Mouse (Mus musculus): ENCODE measurements around the gene Rnf13.

Rnf13 gene

DNA sequence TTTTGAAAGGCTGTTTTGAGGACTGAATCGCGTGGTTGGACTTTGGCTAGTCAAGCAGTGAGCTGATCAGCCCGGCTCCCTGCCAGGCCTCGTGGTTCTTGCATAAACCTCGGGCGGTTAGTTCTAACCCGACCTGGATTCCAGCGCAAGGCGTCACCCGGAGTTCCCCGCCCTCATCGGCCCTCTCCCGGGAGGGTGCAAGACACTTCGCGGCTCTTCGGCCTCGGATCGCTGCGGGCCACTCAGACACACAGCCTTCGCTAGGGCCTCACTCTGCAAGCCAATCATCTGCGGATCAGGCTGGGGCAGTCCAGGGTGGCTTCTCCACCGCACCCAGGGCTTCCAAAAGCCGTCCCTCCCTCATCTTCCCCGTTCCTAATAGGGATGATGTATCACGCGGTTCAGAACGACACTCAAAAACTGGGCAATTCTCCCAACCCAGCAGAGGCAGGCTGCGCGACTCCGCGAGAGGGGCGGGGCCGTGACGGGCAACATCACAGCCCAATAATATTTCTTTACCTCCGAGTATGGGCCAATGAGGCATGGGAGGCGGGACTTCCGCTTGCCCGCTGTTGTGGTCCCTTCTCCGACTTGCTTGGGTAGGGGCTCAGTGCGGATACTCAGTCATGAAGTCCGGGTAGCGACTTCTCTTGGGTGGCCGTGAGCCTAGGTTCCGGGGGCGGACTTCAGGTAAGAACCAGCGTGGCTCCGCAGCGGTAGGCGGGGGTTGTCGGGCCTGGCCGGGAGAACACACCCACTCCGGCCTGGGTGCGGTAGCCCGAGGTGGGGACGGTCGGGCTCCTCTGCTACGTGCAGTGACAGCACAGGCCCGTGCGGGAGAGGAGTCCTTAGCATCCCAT, at the start of gene Rnf13:
TSS of gene Rnf13 (plus strand) at position 552 of the 860 bp plus-strand sequence.
- TF ChIP-seq GATA4 (IDR thresholded peaks at IDR 0.05; ENCODE audit: insufficient replicate concordance, low read length) = no peak; the same call in 1 of the 2 replicates

DNA sequence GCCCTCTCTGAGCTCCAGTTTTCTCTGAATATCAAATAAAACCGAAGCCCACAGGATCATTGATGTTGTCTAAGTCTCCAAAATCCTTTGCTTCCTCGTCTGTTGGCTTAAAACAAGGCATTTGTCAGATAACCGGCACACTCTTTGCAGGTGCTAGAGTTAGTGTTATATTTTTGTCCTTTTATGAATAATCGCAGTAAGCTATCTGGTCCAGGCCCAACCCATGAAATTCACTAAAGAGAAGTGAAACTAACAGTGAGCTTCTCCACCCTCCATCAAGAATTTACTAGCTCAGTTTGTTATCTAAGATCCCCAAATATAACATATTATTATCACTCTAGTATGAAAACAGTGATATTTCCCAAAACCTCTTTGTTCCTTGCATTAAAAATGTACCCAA, 44.1 kb upstream of the Rnf13 start:
- TF ChIP-seq GATA4 (IDR thresholded peaks at IDR 0.05; ENCODE audit: insufficient replicate concordance, low read length) = no peak

DNA sequence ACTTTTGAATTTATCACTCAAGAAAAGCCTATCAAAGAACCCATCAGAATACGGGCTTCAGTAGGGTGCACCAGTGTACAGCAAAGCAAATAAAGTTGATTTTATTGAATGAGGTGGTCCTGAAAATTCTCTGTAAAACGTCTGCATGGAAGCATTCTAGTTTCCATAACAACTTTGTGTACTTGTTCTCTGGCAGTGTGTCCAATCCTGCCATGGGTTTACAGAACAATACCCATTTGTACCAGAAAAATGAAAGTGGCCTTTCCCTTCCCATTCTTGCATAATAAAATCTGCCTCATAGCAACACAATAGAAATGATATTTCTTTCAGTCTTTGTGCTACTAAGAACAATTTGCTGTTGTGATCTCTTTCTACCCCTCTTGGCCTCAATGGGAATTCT, 43.1 kb upstream of the Rnf13 start, which contains the start of gene Ankub1:
TSS of gene Ankub1 (minus strand) at position 81 of the 400 bp plus-strand sequence.
- no peak for TF ChIP-seq GATA4 (IDR thresholded peaks at IDR 0.05; ENCODE audit: insufficient replicate concordance, low read length)

DNA sequence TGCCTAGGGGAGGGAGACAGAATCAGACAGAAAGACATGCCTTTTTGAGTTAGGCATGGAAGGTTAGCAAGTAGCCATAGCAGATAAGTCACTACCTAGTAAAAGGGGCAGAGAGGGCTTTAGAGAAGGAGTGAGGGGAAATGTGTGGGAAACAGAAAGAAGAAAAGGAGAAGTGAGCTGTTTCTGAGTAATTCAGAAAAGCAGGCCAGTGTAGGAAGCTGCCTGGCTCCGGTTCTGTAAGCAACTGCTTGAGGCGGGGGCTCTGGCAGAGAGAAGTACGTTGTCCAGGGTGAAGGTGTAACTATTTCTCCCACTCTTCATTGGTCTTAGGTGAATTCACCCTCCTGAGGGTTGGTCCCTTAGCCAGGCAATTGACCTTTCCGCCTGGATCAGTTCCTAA, 39.6 kb upstream of the Rnf13 start:
- no peak for TF ChIP-seq GATA4 (IDR thresholded peaks at IDR 0.05; ENCODE audit: insufficient replicate concordance, low read length)

DNA sequence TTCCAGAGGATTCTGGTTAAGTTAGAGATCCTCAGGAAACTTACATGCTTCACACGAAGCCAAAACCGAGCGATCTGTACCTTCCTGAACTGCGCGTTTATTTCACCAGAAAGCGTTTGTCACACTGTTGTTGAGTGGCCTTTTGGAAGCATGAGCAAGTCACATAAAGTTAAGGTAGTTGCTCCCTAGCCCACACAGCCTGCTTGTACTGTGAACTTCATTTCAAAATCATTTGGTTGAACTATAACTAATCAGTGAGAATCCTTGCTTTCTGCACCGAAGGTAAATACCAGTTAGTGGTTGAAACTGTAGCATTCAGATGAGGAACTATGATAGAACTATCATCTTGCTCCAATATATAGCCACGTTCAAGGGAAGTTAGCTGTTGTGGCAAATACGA, 39.1 kb upstream of the Rnf13 start:
- TF ChIP-seq GATA4 (IDR thresholded peaks at IDR 0.05; ENCODE audit: insufficient replicate concordance, low read length) = no peak

DNA sequence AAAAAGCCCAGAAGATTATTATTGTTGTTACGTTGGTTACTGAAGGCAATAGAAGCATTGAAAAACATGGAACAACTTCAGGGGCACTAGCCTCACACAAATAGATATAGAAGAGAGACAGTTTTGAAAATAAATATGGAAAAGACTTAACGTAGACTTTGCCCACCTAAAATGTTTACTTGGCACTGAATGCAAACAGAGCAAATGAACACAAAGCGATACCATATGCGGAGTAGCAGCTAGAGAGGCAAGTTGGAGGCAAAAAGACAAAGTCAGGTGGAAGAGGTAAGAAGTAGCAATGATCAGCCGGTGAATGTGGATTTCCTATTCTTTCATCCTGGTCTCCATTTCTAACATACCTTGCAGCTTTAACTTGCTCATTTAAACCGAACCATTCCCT, 21.7 kb upstream of the Rnf13 start:
- no peak for TF ChIP-seq GATA4 (IDR thresholded peaks at IDR 0.05; ENCODE audit: insufficient replicate concordance, low read length)

DNA sequence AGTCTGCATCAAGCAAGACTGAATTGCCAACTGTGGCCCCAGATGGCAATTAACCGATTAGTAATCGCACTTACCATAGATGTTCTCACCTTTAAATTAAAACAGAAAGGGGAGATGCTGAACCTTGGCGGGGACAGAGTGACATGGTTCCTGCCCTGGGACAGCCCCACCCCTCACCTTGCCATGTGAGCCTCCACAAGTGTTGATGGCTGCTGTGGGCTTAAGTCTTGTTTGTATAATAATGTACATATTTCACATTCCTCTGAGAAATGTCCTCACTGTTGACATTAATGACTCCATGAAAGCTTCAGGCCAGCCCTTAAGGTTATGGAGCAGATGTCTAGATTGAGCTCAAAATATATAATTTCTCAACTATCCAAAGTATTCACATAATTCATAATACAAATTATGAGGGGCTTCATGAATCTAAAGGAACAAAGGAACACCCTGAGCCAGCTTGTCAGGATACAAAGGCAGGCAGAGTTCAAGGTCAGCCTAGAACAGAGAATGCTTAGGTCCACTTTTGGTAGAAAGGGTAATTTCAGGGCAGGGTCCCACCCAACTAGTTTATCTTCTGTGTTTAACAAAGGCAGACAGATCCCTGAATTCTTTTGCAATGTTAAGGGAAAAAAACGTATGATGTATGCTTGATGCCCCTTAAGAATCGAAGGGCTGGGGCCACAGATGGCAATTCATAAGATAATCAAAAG, 3.5 kb upstream of the Rnf13 start:
- TF ChIP-seq GATA4 (IDR thresholded peaks at IDR 0.05; ENCODE audit: insufficient replicate concordance, low read length) = no peak

DNA sequence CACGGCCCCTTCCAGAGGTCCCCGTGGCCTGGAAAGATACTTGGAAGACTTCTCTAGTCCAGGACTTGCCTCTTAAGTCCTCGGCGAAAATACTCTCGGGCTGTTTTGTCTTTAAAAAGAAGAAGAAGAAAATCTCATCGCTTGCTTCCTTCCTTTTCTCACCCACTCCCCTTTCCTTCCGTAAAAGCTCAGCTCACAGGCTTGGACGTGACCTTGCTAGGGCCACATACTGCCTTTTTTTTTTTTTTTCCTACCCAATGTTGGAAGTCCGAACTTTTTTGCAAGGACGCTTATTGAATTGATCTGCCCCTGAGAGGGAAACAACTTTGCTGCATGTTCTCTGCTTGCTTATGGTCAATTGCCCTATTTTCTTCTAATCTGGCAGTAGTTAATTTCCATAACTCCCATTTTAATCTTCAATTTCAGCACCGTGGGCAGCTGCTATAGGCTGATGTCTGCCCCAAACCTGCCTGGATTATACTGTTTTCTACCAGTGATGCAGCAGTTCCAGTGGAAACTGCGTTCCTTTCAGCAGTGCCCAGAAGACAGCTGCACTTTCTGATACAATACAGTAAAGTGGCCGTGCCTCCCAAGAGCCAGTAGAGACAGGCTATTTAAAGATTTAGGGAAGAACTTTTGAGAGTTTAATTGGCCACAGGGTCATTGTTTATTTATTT, 695 bp downstream of the Rnf13 start:
- no peak for TF ChIP-seq GATA4 (IDR thresholded peaks at IDR 0.05; ENCODE audit: insufficient replicate concordance, low read length)

DNA sequence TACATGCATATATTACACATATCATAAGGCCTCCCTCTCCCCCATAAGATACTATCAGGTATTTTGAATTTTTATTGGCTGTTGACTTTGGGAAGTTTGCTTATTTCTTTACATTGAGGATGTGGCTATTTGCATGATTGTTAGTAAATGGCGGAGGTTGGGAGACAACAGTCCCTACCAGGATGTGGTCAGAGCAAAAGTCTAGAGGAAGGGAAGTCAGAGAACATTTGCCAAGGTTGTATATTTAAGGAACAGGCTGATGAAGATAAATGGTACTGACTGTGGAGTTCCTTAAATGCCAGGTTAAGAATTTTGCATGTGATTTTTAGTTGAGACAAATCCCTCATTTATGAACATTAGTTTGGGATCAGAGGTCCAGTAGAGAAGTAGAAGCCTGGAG, 4.0 kb downstream of the Rnf13 start:
- no peak for TF ChIP-seq GATA4 (IDR thresholded peaks at IDR 0.05; ENCODE audit: insufficient replicate concordance, low read length)

DNA sequence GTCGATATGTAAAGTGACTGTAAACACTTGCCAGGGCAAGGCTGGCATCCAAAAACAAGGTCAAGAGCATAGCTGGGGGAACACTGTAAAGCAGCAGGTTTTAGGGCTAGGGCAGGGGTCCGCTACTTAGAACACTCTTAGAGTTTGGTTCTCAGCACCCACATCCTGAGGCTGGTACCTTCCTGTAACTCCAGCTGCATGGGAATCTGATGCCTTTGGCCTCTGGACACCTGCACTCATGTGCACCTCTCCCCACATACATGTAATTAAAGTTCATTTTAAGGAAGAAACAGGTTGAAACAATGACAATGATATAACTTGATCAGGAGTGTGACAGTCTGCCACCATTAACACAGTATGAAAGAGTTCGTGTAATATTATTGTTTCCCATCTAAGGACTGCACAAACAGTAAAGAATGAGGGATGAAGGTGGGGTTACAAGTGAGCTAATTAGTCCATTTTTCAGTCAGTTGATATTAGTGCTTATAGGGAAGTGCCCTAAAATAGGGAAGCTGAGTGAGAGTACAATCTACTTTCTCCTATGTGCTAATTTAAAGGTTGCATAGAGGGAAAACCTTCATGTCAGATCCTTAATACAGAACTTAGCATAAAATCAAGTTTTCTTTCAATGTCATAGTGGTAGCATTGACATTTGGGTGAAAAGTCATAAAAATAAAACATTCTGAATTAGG, 12.9 kb downstream of the Rnf13 start:
- TF ChIP-seq GATA4 (IDR thresholded peaks at IDR 0.05; ENCODE audit: insufficient replicate concordance, low read length) = no peak

DNA sequence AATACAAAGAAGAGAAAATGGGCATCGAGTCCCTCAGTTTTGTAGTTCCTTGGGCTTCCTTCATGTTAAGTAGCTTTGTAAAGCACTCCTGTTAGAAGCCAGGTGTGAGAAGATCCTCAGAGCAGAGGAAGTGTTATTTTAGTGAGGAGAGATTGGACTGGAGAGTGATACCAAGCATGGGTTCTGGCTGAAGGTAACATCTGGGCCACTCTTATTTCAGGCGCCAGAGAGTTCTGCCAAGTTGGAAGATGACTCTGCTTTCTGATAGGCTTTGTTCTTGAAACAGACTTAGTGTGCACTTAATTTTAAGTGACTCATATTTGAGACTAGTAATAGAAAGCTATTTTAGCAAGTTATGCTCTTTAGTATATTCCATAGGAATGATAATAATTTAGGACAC, 41.1 kb downstream of the Rnf13 start:
- TF ChIP-seq GATA4 (IDR thresholded peaks at IDR 0.05; ENCODE audit: insufficient replicate concordance, low read length) = no peak

DNA sequence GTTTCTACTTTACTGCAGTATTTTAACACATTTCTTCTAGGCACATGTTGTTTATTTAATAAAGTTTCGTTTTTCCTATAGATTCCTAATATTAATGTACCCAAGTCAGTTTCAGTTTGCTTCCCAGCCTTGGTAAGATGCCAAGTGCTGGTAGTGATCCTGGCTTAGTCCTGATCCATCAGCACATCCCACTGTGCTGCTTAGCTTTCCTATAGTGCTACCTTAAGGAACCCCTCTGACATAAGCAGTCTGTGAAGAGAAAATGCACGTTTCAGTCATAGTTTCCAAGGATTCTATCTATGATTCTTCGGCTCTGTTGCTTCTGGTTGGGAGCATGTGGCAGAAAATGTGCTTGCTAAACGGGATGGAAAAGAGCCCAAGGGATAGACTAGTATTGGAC, 52.6 kb downstream of the Rnf13 start:
- no peak for TF ChIP-seq GATA4 (IDR thresholded peaks at IDR 0.05; ENCODE audit: insufficient replicate concordance, low read length)

DNA sequence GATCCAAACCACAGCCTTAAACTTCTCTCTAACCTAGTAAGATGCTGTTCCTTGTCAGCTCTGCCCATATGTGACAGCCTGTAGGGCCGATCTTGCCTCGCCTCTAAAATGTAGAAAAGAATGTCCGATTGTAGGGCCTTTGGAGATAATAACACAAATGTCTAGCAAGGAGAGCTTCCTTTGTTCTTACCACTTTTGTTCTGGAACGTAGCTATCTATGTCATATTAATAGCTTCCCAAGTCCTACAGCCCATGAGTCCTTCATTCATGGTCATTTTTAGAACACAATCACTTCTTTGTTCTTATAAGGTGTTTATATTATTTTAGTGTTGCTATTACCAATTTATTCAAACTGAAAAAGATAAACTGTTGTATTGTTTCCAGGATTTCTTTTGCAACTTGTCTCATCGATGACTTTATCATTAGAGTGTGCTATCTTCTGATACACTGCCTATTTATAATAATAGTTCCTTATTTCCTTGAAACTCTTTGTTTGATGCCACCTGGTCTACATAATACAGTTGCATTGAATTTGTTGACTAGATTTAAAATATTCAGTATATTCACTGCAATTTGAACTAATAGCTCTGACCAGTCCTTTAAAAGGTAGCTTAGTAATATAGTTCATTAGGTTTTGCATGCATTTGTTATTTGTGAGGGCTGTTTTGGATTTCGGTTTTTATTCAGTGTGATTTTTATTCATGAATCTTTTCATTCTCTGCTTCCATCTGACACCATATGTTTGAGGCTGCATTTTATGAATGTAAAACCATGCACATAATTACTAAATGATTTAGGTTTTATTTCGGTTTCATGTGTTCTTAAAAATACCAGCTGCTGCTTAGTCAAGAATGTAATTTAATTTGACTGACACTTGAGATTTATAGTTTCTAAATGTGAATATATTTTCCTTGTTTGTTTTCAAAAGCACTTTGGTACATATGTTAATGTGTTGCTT, 53.4 kb downstream of the Rnf13 start:
- no peak for TF ChIP-seq GATA4 (IDR thresholded peaks at IDR 0.05; ENCODE audit: insufficient replicate concordance, low read length)

DNA sequence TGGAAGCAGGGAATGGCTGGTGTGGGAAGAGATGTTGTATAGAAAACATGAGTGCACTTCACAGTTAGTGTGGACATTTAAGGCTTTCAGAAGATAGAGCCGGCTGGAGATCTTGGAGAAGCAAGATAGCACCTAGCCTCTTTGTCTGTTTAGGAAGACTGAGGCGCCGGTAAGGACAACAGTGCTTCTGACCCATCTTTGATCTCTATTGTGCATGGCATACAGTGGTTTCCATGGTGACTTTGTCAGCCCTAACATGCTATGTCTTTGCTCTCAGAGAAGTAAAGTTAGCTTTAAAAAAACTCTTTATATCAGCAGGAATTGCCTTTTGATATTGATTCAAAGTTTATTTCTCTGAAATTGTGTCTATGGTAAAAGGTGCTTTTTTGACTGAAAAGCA, 55.2 kb downstream of the Rnf13 start:
- TF ChIP-seq GATA4 (IDR thresholded peaks at IDR 0.05; ENCODE audit: insufficient replicate concordance, low read length) = no peak

All from liver, adult (tissue).